Mouse (Mus musculus): ENCODE results near the gene Xylt1.

DNA sequence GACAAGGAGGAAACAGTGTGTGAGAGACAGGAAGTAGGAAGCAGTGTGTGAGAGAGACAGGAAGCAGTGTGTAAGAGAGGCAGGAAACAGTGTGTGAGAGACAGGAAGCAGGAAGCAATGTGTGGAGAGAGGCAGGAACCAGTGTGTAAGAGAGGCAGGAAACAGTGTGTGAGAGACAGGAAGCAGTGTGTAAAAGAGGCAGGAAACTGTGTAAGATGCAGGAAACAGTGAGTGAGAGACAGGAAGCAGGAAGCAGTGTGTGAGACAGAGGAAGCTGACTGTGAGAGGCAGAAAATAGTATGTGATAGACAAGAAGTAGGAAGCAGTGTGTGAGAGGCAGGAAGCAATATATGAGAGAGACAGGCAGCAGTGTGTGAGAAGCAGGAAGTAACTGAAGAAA, 140.6 kb downstream of the Xylt1 start:
- no peak for TF ChIP-seq CTCF (IDR thresholded peaks at IDR 0.05; ENCODE audit: control insufficient read depth, insufficient read depth, low read length)
- TF ChIP-seq POLR2A (IDR thresholded peaks at IDR 0.05; ENCODE audit: borderline replicate concordance, control insufficient read depth, low read depth, low read length), result no peak
